Mouse (Mus musculus): ENCODE data around the gene Elmo3.
"Not testable (repeated sequence)": the region's sequence is repeated elsewhere in the genome, so short reads cannot be mapped to it uniquely, and the experiment has no call there.

The Elmo3 gene

GRCm38 (mm10) chr8:105276292-105277120 lies 28.9 kb upstream of the Elmo3 start:
- DNase-seq: peak; percentile 71 to 74

- peak; percentile 90 to 94 for DNase-seq
Observed at GRCm38 (mm10) chr8:105278911-105279334, 26.5 kb upstream of the Elmo3 start.

- no peak for DNase-seq
Observed at GRCm38 (mm10) chr8:105280567-105280966, 24.8 kb upstream of the Elmo3 start.

- DNase-seq: no peak
Observed at GRCm38 (mm10) chr8:105281821-105282220, 23.6 kb upstream of the Elmo3 start.

GRCm38 (mm10) chr8:105282239-105282638 lies 23.2 kb upstream of the Elmo3 start:
- DNase-seq: no peak

- DNase-seq: peak; percentile 62 to 67
Observed at GRCm38 (mm10) chr8:105283074-105283473, 22.3 kb upstream of the Elmo3 start.

GRCm38 (mm10) chr8:105285514-105285913 lies 19.9 kb upstream of the Elmo3 start:
- DNase-seq: no peak

- no peak for DNase-seq
Observed at GRCm38 (mm10) chr8:105286907-105287306, 18.5 kb upstream of the Elmo3 start.

GRCm38 (mm10) chr8:105288231-105288630 lies 17.2 kb upstream of the Elmo3 start:
- DNase-seq: no peak

GRCm38 (mm10) chr8:105288958-105289732 lies 16.3 kb upstream of the Elmo3 start:
- DNase-seq: peak; percentile 88 to 92

GRCm38 (mm10) chr8:105289805-105290460 lies 15.5 kb upstream of the Elmo3 start, which contains the start of gene 4931428F04Rik:
Gene 4931428F04Rik (minus strand): TSS chr8:105289864.
- peak; percentile 42 to 58 for DNase-seq

- DNase-seq: peak; percentile 91 to 98
Observed at GRCm38 (mm10) chr8:105290554-105291314, 14.7 kb upstream of the Elmo3 start.

- not testable (repeated sequence) for DNase-seq
Observed at GRCm38 (mm10) chr8:105291364-105291763, 14.0 kb upstream of the Elmo3 start.

GRCm38 (mm10) chr8:105291802-105292201 lies 13.6 kb upstream of the Elmo3 start:
- DNase-seq: not testable (repeated sequence)

- DNase-seq: peak in 1 of 2 experiments; percentile 33
Observed at GRCm38 (mm10) chr8:105292471-105292870, 12.9 kb upstream of the Elmo3 start.

GRCm38 (mm10) chr8:105293405-105293804 lies 12.0 kb upstream of the Elmo3 start:
- no peak for DNase-seq

GRCm38 (mm10) chr8:105294776-105295175 lies 10.6 kb upstream of the Elmo3 start:
- no peak for DNase-seq

GRCm38 (mm10) chr8:105295256-105295655 lies 10.1 kb upstream of the Elmo3 start:
- DNase-seq: no peak

- peak; percentile 35 to 72 for DNase-seq
Observed at GRCm38 (mm10) chr8:105295895-105296573, 9.4 kb upstream of the Elmo3 start, which contains the start of gene Exoc3l. Gene Exoc3l (minus strand): TSS chr8:105296101.

- DNase-seq: peak; percentile 95 to 97
Observed at GRCm38 (mm10) chr8:105297511-105298192, 7.7 kb upstream of the Elmo3 start, which contains the start of gene E2f4. Gene E2f4 (plus strand): TSS chr8:105297663.

Measured in kidney, postnatal 25 days (tissue).